Mouse (Mus musculus) embryonic fibroblast, embryonic 13.5 days (primary cell): ENCODE data around the gene Cd63.

Experiments used
- CTCF ChIP-seq: IDR thresholded peaks from 2 replicates; pipeline ENCODE4 v1.5.1; 2011; ENCODE audit warnings: mild to moderate bottlenecking, control low read depth, low read length, moderate library complexity, borderline replicate concordance; ENCODE audit not compliant: insufficient read depth
- POLR2A ChIP-seq: IDR thresholded peaks from 2 replicates; pipeline ENCODE4 v1.6.1; 2011; ENCODE audit warnings: low read depth, mild to moderate bottlenecking, control low read depth, low read length, moderate library complexity

DNA sequence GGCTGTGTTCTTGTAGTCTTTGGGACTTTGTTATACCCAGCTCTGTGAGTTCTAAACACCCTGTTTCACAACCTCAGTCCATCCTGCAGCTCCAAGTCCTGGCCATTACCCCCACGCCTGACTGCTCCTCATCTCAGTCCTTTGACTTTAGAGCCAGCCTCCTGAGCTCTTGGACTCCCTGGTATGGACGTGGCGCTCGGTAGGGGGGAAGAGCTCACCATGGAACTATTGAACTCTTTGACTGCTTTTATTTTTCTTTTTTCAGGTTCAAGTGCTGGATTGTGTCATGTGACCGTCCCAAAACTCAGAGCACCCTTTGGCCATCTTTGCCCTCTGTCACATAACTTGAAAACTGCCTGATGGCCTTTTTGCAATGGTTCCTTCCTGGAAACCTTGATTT lies 18.7 kb upstream of the Cd63 start:
- TF ChIP-seq CTCF (no peak), POLR2A (no peak)
